Mouse (Mus musculus): ENCODE measurements around the gene Frem3. TPM values are rescaled to one million over a fixed set of nuclear protein-coding genes. Genes with fewer than 3 reads are reported as not detected.

Frem3 gene
- polyA plus RNA-seq, 1 experiment from 2014 or later = 0.17 TPM

GRCm38 (mm10) chr8:80647394-80647793, 36.5 kb downstream of the Frem3 start:
- ATAC-seq (replicated peaks; ENCODE audit: low FRiP score, low read depth) = no peak
- TF ChIP-seq CTCF (IDR thresholded peaks at IDR 0.05; ENCODE audit: low read depth) = no peak

GRCm38 (mm10) chr8:80657639-80658038, 46.8 kb downstream of the Frem3 start:
- no peak for TF ChIP-seq CTCF (IDR thresholded peaks at IDR 0.05; ENCODE audit: low read depth)
- no peak for DNase-seq (ENCODE audit: low spot score)
- H3K27me3 ChIP-seq (ENCODE audit: insufficient read depth, low read length) = no peaks in the 10 kb centered on the region
- no peak overlapping the region for H3K27ac ChIP-seq
- no peaks in the 10 kb centered on the region for H3K36me3 ChIP-seq (ENCODE audit: insufficient read depth, low read length)
- WGBS = 36% methylated on average over 4 of the region's 4 CpGs
- H3K9me3 ChIP-seq (replicated peaks; ENCODE audit: low read length) = no peaks in the 10 kb centered on the region
- no peak for ATAC-seq (replicated peaks; ENCODE audit: low FRiP score, low read depth)
- H3K4me2 ChIP-seq (ENCODE audit: low read length) = no peak overlapping the region
- no peak overlapping the region for H3K9ac ChIP-seq (ENCODE audit: low read depth, low read length)
- no peak overlapping the region for H3K4me3 ChIP-seq (replicated peaks; ENCODE audit: low read depth, low read length)
- no peaks in the 10 kb centered on the region for H3K4me1 ChIP-seq (replicated peaks; ENCODE audit: insufficient read depth, low read length)

More at GRCm38 (mm10) chr8:80647394-80647793, 36.5 kb downstream of the Frem3 start:
- DNase-seq (ENCODE audit: low spot score) = no peak
- no peak overlapping the region for H3K27ac ChIP-seq
- H3K4me1 ChIP-seq (replicated peaks; ENCODE audit: insufficient read depth, low read length) = no peaks in the 10 kb centered on the region
- no peak overlapping the region for H3K9ac ChIP-seq (ENCODE audit: low read depth, low read length)
- no peak overlapping the region for H3K4me2 ChIP-seq (ENCODE audit: low read length)
- WGBS = 63% methylated on average over 6 of the region's 6 CpGs
- H3K9me3 ChIP-seq (replicated peaks; ENCODE audit: low read length) = no peaks in the 10 kb centered on the region
- no peaks in the 10 kb centered on the region for H3K27me3 ChIP-seq (ENCODE audit: insufficient read depth, low read length)
- no peaks in the 10 kb centered on the region for H3K36me3 ChIP-seq (ENCODE audit: insufficient read depth, low read length)
- H3K4me3 ChIP-seq (replicated peaks; ENCODE audit: low read depth, low read length) = no peak overlapping the region

- no peak overlapping the region for H3K4me2 ChIP-seq (ENCODE audit: low read length)
- no peak overlapping the region for H3K27ac ChIP-seq
- no peaks in the 10 kb centered on the region for H3K36me3 ChIP-seq (ENCODE audit: insufficient read depth, low read length)
- WGBS = 78% methylated on average over 4 of the region's 4 CpGs
- no peak overlapping the region for H3K9ac ChIP-seq (ENCODE audit: low read depth, low read length)
- ATAC-seq (replicated peaks; ENCODE audit: low FRiP score, low read depth) (no peak), DNase-seq (ENCODE audit: low spot score) (no peak)
- TF ChIP-seq CTCF (IDR thresholded peaks at IDR 0.05; ENCODE audit: low read depth) = no peak
- no peaks in the 10 kb centered on the region for H3K4me1 ChIP-seq (replicated peaks; ENCODE audit: insufficient read depth, low read length)
- no peaks in the 10 kb centered on the region for H3K27me3 ChIP-seq (ENCODE audit: insufficient read depth, low read length)
- no peak overlapping the region for H3K4me3 ChIP-seq (replicated peaks; ENCODE audit: low read depth, low read length)
- H3K9me3 ChIP-seq (replicated peaks; ENCODE audit: low read length) = no peaks in the 10 kb centered on the region
Measured at GRCm38 (mm10) chr8:80661055-80661454, 50.2 kb downstream of the Frem3 start.

- no peaks in the 10 kb centered on the region for H3K4me1 ChIP-seq (replicated peaks; ENCODE audit: insufficient read depth, low read length)
- H3K27me3 ChIP-seq (ENCODE audit: insufficient read depth, low read length) = no peaks in the 10 kb centered on the region
- TF ChIP-seq CTCF (IDR thresholded peaks at IDR 0.05; ENCODE audit: low read depth) = no peak
- DNase-seq (ENCODE audit: low spot score) = no peak
- no peaks in the 10 kb centered on the region for H3K9me3 ChIP-seq (replicated peaks; ENCODE audit: low read length)
- H3K4me3 ChIP-seq (replicated peaks; ENCODE audit: low read depth, low read length) = no peak overlapping the region
- no peak overlapping the region for H3K4me2 ChIP-seq (ENCODE audit: low read length)
- ATAC-seq (replicated peaks; ENCODE audit: low FRiP score, low read depth) = no peak
- H3K27ac ChIP-seq = no peak overlapping the region
- H3K9ac ChIP-seq (ENCODE audit: low read depth, low read length) = no peak overlapping the region
- H3K36me3 ChIP-seq (ENCODE audit: insufficient read depth, low read length) = no peaks in the 10 kb centered on the region
- 57% methylated on average over 3 of the region's 3 CpGs for WGBS
Measured at GRCm38 (mm10) chr8:80663476-80663875, 52.6 kb downstream of the Frem3 start.

GRCm38 (mm10) chr8:80669277-80669901, 58.5 kb downstream of the Frem3 start:
- H3K4me2 ChIP-seq (ENCODE audit: low read length) = no peak overlapping the region
- TF ChIP-seq CTCF (IDR thresholded peaks at IDR 0.05; ENCODE audit: low read depth) = no peak
- H3K4me3 ChIP-seq (replicated peaks; ENCODE audit: low read depth, low read length) = no peak overlapping the region
- H3K36me3 ChIP-seq (ENCODE audit: insufficient read depth, low read length) = no peaks in the 10 kb centered on the region
- 65% methylated on average over 17 of the region's 17 CpGs for WGBS
- H3K27ac ChIP-seq = no peak overlapping the region
- H3K9ac ChIP-seq (ENCODE audit: low read depth, low read length) = no peak overlapping the region
- H3K27me3 ChIP-seq (ENCODE audit: insufficient read depth, low read length) = no peaks in the 10 kb centered on the region
- no peaks in the 10 kb centered on the region for H3K4me1 ChIP-seq (replicated peaks; ENCODE audit: insufficient read depth, low read length)
- ATAC-seq (replicated peaks; ENCODE audit: low FRiP score, low read depth) = no peak
- no peaks in the 10 kb centered on the region for H3K9me3 ChIP-seq (replicated peaks; ENCODE audit: low read length)
- DNase-seq (ENCODE audit: low spot score) = no peak

- H3K4me2 ChIP-seq (ENCODE audit: low read length) = no peak overlapping the region
- H3K27ac ChIP-seq = no peak overlapping the region
- H3K9ac ChIP-seq (ENCODE audit: low read depth, low read length) = no peak overlapping the region
- no peak for TF ChIP-seq CTCF (IDR thresholded peaks at IDR 0.05; ENCODE audit: low read depth)
- DNase-seq (ENCODE audit: low spot score) (no peak), ATAC-seq (replicated peaks; ENCODE audit: low FRiP score, low read depth) (no peak)
- no peaks in the 10 kb centered on the region for H3K9me3 ChIP-seq (replicated peaks; ENCODE audit: low read length)
- H3K4me3 ChIP-seq (replicated peaks; ENCODE audit: low read depth, low read length) = no peak overlapping the region
- WGBS = 74% methylated on average over 5 of the region's 5 CpGs
- no peaks in the 10 kb centered on the region for H3K36me3 ChIP-seq (ENCODE audit: insufficient read depth, low read length)
- no peaks in the 10 kb centered on the region for H3K4me1 ChIP-seq (replicated peaks; ENCODE audit: insufficient read depth, low read length)
- no peaks in the 10 kb centered on the region for H3K27me3 ChIP-seq (ENCODE audit: insufficient read depth, low read length)
Measured at GRCm38 (mm10) chr8:80682594-80682993, 71.7 kb downstream of the Frem3 start.

Data from kidney, postnatal 0 days (tissue).